Mouse (Mus musculus) ES-E14 (cell line): Measurements from ENCODE around the gene Mme. TPM values are rescaled to one million over a fixed set of nuclear protein-coding genes. Genes with fewer than 3 reads are reported as not detected.

Source experiments
- DNase-seq: peaks from one replicate; pipeline ENCODE4 v3.0.0-alpha.2; 2013; ENCODE audit warnings: low read depth, low spot score
- H3K27ac ChIP-seq: 2 replicates; pipeline ENCODE4 v1.5.1; 2012; ENCODE audit warnings: low read depth, mild to moderate bottlenecking, low read length, moderate library complexity, mixed read lengths; ENCODE audit not compliant: poor library complexity, insufficient read depth, severe bottlenecking
- H3K36me3 ChIP-seq: 2 replicates; pipeline ENCODE4 v1.6.1; 2012; ENCODE audit warnings: mild to moderate bottlenecking, low read length, moderate library complexity, mixed read lengths; ENCODE audit not compliant: control insufficient read depth, poor library complexity, insufficient read depth, severe bottlenecking
- H3K4me1 ChIP-seq, 2 experiments: fragments of 150-350 bp in 1 of 2; sonication (generic) in 1 of 2; 2 replicates each; pipeline ENCODE4 v1.6.1; 2012; ENCODE audit warnings: low read length in 2 of 2, mild to moderate bottlenecking in 1 of 2, mixed read lengths in 1 of 2; ENCODE audit not compliant: control insufficient read depth in 2 of 2, insufficient read depth in 2 of 2, poor library complexity in 1 of 2
- H3K4me3 ChIP-seq, 2 experiments: fragments of 150-350 bp in 1 of 2; sonication (generic) in 1 of 2; 2 replicates each; pipeline ENCODE4 v1.5.1; 2012; ENCODE audit warnings: low read length in 2 of 2, low read depth in 1 of 2, mild to moderate bottlenecking in 1 of 2, mixed read lengths in 1 of 2; ENCODE audit not compliant: insufficient read depth in 1 of 2, poor library complexity in 1 of 2, severe bottlenecking in 1 of 2
- H3K9ac ChIP-seq: 2 replicates; pipeline ENCODE4 v1.6.1; 2012; ENCODE audit warnings: low read depth, mild to moderate bottlenecking, low read length, mixed read lengths; ENCODE audit not compliant: poor library complexity, insufficient read depth, severe bottlenecking
- H3K9me3 ChIP-seq: fragments of 150-350 bp; sonication (generic); 2 replicates; pipeline ENCODE4 v1.6.1; 2012; ENCODE audit warnings: low read depth, mild to moderate bottlenecking, low read length; ENCODE audit not compliant: control insufficient read depth, insufficient read depth
- CHD2 ChIP-seq: IDR thresholded peaks from 2 replicates; pipeline ENCODE4 v1.6.1; 2014; ENCODE audit warnings: mild to moderate bottlenecking, low read depth, low read length, inconsistent platforms
- HCFC1 ChIP-seq: IDR thresholded peaks from 2 replicates; pipeline ENCODE4 v1.6.1; 2012; ENCODE audit warnings: low read length, inconsistent platforms, borderline replicate concordance; ENCODE audit not compliant: insufficient read depth
- MAFK ChIP-seq: IDR thresholded peaks from 2 replicates; pipeline ENCODE4 v1.6.1; 2014; ENCODE audit warnings: mild to moderate bottlenecking, low read depth, low read length, inconsistent platforms; ENCODE audit not compliant: insufficient read depth
- ZC3H11A ChIP-seq: IDR thresholded peaks from 2 replicates; pipeline ENCODE4 v1.6.1; 2012; ENCODE audit warnings: low read depth, mild to moderate bottlenecking, inconsistent platforms, low read length, borderline replicate concordance
- ZNF384 ChIP-seq: IDR thresholded peaks from 2 replicates; pipeline ENCODE4 v1.6.1; 2012; ENCODE audit warnings: low read depth, low read length, inconsistent platforms
- in situ Hi-C, 2 experiments: fragments of 600-800 bp; cut with MboI; formaldehyde crosslinking; loops; one replicate each; pipeline ENCODE4 v1.15.1; 2025; ENCODE audit warnings: low sequenced_read_pairs in 2 of 2, inconsistent platforms in 1 of 2; ENCODE audit not compliant: unreplicated experiment in 2 of 2
- total RNA-seq: library from RNA; depleted of rRNA; stranded (reverse); fragments of 300-350 nt; gene quantifications from 2 replicates; pipeline ENCODE4 v1.2.3, GENCODE M21; 2012

The Mme gene
- total RNA-seq, 1 experiment = 73.3 TPM

DNA sequence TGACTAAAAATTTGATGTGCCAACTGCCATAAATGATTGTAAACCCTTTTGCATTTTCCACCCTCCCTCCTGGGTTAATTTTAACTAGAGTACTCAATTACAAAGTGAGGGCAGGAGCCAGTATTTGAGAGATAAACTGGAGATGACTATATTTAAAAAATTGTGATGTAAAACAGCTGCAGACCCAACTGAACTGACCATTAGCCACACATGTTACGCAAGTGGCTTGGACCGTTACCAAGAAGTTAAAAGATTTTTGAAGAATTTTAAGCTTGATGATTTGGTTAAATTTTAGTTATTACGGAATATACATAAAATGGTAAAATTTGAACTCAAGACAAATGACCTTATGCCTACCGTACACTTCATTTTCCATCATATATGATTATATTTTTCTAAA is 100.1 kb downstream of the Mme start:
- Histone ChIP-seq H3K9me3 (no peaks in the 10 kb centered on the region), H3K4me1 (no peaks in the 10 kb centered on the region)
- DNase-seq = no peak

DNA sequence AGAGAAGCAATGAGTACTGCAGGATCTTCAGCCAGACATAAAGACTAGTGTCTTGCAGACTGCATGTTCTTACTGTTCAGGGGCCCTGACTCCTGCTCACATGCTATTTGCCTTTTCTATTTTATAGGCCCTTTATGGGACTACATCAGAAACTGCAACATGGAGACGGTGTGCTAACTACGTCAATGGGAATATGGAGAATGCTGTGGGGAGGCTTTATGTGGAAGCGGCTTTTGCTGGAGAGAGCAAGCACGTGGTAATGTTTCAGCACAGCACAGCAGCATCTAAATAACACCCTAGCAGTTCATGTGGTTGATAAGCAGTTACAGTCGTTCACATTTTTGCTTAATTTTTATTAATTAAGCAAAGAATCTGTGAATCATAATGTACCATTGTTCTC is 103.7 kb downstream of the Mme start:
- Histone ChIP-seq H3K4me1 (no peaks in the 10 kb centered on the region), H3K27ac (no peak overlapping the region), H3K4me3 (no peak overlapping the region), H3K36me3 (peaks cover 5% of the 10 kb centered on the region), H3K9me3 (no peaks in the 10 kb centered on the region), H3K9ac (no peak overlapping the region)
- no peak for DNase-seq
- in situ Hi-C loops = no loop called here
- TF ChIP-seq ZNF384 = no peak
- TF ChIP-seq MAFK = no peak
- TF ChIP-seq ZC3H11A = no peak
- no peak for TF ChIP-seq HCFC1
- TF ChIP-seq CHD2 = no peak

More for the DNA sequence above, 100.1 kb downstream of the Mme start:
- in situ Hi-C loops = no loop called here
- no peak overlapping the region for H3K4me3 ChIP-seq
- H3K27ac ChIP-seq = no peak overlapping the region
- no peak for TF ChIP-seq ZNF384
- TF ChIP-seq ZC3H11A = no peak
- TF ChIP-seq CHD2 = no peak
- TF ChIP-seq MAFK = no peak
- no peak for TF ChIP-seq HCFC1
- H3K36me3 ChIP-seq = no peaks in the 10 kb centered on the region; the same call in 1 of the 2 replicates
- H3K9ac ChIP-seq = no peak overlapping the region

DNA sequence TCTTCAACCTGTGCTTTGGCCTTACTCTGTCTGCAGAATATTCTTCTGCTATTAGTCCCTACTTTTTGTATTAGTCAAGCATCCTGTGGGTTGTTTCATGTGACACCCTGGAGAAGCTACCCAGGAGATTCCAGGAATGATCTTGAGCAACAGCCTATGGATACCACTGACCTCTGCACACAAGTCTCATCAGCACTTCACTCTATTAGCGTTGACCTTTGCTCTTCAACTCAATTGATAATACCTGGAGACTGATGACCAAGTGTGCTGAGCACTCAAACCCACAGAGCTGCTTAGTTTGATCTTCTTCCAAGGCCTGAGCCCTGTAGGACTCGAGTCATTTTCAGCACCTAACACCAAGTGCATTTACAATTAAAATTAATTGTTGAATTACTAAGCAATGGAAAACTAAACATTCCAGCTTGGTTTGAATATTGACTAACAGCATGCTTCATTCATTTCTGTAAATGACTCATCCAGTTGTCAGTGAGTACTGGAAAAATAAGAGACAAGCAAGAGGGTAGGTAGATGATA is 107.6 kb downstream of the Mme start:
- no peaks in the 10 kb centered on the region for H3K4me1 ChIP-seq
- H3K9ac ChIP-seq = no peak overlapping the region
- in situ Hi-C loops = no loop called here
- H3K27ac ChIP-seq = no peak overlapping the region
- peaks cover 5% of the 10 kb centered on the region for H3K36me3 ChIP-seq
- no peaks in the 10 kb centered on the region for H3K9me3 ChIP-seq
- TF ChIP-seq ZNF384 = no peak
- TF ChIP-seq HCFC1 = no peak
- TF ChIP-seq ZC3H11A = no peak
- no peak for TF ChIP-seq CHD2
- TF ChIP-seq MAFK = no peak
- DNase-seq = no peak
- H3K4me3 ChIP-seq = no peak overlapping the region

DNA sequence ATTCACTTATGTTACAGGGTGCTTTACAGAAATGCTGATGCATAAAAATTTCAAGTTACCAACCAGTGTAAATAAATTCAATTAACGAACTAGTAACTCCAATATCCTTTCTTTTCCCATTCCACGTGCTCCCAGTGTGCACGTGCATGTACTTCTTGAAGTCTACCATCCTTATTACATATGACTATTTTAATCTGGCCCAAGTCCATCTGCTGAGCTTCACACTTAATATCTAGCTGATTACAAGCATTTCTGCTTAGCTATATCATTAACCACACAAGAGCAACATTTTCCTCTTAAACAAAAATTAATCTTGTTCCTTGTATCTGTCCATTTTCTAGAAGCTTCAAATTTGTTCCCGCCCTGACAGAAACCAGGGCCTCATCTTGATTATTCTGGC is 108.9 kb downstream of the Mme start:
- in situ Hi-C loops = no loop called here
- TF ChIP-seq CHD2 (no peak), ZNF384 (no peak), ZC3H11A (no peak), MAFK (no peak), HCFC1 (no peak)
- Histone ChIP-seq H3K4me3 (no peak overlapping the region), H3K9ac (no peak overlapping the region), H3K9me3 (no peaks in the 10 kb centered on the region), H3K27ac (no peak overlapping the region), H3K4me1 (no peaks in the 10 kb centered on the region), H3K36me3 (peaks cover 5% of the 10 kb centered on the region)
- DNase-seq = no peak

DNA sequence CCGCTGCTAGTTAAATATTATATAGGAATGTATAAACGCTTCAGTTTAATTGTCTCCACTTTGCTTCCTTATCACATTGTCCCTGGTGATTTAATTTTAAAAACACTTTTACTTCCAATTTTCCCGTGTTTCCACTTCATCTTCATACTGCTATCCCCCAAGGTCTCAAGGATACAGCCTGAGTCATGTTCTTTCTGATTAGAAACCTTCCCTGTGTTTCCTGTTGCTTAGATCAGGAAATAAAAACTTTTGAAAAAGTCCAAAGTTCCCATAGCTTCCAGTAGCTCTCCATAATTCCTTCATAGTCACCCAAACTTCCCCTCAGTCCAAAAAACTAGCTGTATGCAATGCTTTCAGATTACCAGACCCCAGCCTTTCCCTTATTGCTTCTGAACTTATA is 109.4 kb downstream of the Mme start:
- no peaks in the 10 kb centered on the region for H3K9me3 ChIP-seq
- H3K27ac ChIP-seq = no peak overlapping the region
- in situ Hi-C loops = no loop called here
- no peak overlapping the region for H3K4me3 ChIP-seq
- peaks cover 5% of the 10 kb centered on the region for H3K36me3 ChIP-seq
- TF ChIP-seq MAFK (no peak), HCFC1 (no peak), CHD2 (no peak), ZNF384 (no peak), ZC3H11A (no peak)
- no peak for DNase-seq
- no peaks in the 10 kb centered on the region for H3K4me1 ChIP-seq
- no peak overlapping the region for H3K9ac ChIP-seq
